Mouse (Mus musculus) embryo, embryonic 11 days (tissue): ENCODE results near the gene Btbd35f20.
"Not testable (repeated sequence)": the region's sequence is repeated elsewhere in the genome, so short reads cannot be mapped to it uniquely, and the experiment has no call there.

ENCODE experiments used
- DNase-seq: peaks from one replicate; pipeline ENCODE4 v3.0.0-alpha.2; 2015

Gene Btbd35f20

DNA sequence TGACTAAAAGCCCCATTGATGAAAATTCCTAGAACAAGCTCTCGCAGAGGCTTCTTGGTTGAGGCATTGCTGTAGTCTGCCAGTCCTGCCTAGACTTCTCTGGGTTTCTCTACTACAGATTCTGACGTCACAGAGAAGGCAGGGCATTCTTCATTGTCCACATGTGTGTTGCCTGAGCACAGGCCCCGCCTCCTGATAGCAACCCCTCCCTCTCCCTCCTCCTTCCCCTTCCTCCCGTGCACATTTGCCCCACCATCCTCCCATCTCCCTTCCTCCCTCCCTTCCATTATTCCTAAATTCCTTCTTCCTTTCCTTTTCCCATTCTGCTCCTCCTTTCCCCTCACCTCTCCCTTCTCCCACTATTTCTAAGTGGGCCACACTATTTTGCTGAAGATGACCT is at the start of gene Btbd35f20:
TSS of gene Btbd35f20 (minus strand) at position 101 of the 400 bp plus-strand sequence.
- not testable (repeated sequence) for DNase-seq
